Mouse (Mus musculus): ENCODE measurements around the gene Dtnb. TPM values are rescaled to one million over a fixed set of nuclear protein-coding genes. Genes with fewer than 3 reads are reported as not detected.

Gene Dtnb
- total and polyA plus RNA-seq, 2 experiments from 2014 or later: 4.7 to 25.5 TPM

GRCm38 (mm10) chr12:3827771-3828170 is 255.6 kb downstream of the Dtnb start:
- no peak for DNase-seq (ENCODE audit: low spot score)
- Histone ChIP-seq H3K36me3 (replicated peaks; ENCODE audit: control insufficient read depth, insufficient read depth, low read length) (no peaks in the 10 kb centered on the region), H3K4me2 (ENCODE audit: low read depth, low read length) (no peak overlapping the region), H3K27me3 (ENCODE audit: control insufficient read depth, insufficient read depth, low read length) (no peaks in the 10 kb centered on the region), H3K9me3 (replicated peaks; ENCODE audit: control insufficient read depth, low read length) (no peaks in the 10 kb centered on the region), H3K4me3 (ENCODE audit: low read depth, low read length) (no peak overlapping the region), H3K4me1 (ENCODE audit: control insufficient read depth, insufficient read depth) (peaks cover 44% of the 10 kb centered on the region), H3K27ac (ENCODE audit: low read depth) (no peak overlapping the region), H3K9ac (replicated peaks; ENCODE audit: low read depth, low read length) (no peak overlapping the region)
- 66% methylated on average over 5 of the region's 5 CpGs for WGBS
- 0 out of 2 replicates have a peak, but pooled peaks have one; percentile 53 for ATAC-seq (ENCODE audit: insufficient read depth, low read depth)
- TF ChIP-seq CTCF (IDR thresholded peaks at IDR 0.05; ENCODE audit: low read depth) (no peak), EP300 (IDR thresholded peaks at IDR 0.05; ENCODE audit: low read depth) (no peak)

Small RNA genes lying within 50 kb of the gene (microRNA-seq; reads per million reads assigned to microRNA genes)
- not detected for gene Gm26050

Other genes starting within 250 kb of the Dtnb start
- 4.3 and 8.3 TPM in 2 replicates for gene Kif3c, start 207.2 kb upstream of the Dtnb start, total RNA-seq (2014; rRNA removed; ENCODE audit: low replicate concordance)
- gene Kif3c, start 207.2 kb upstream of the Dtnb start, polyA plus RNA-seq (2015; fragmentation: Nextera tagmentation; extraction: Ambion mirVana): 2.4 and 2.9 TPM in 2 replicates
- 16.1 and 17.5 TPM in 2 replicates for gene Asxl2, start 145.5 kb upstream of the Dtnb start, total RNA-seq (2014; rRNA removed; ENCODE audit: low replicate concordance)
- 8.6 and 9.5 TPM in 2 replicates for gene Asxl2, start 145.5 kb upstream of the Dtnb start, polyA plus RNA-seq (2015; fragmentation: Nextera tagmentation; extraction: Ambion mirVana)
- gene Dnmt3a, start 233.6 kb downstream of the Dtnb start, total RNA-seq (2014; rRNA removed; ENCODE audit: low replicate concordance): 31.7 and 32.8 TPM in 2 replicates
- 71.5 and 76.0 TPM in 2 replicates for gene Dnmt3a, start 233.6 kb downstream of the Dtnb start, polyA plus RNA-seq (2015; fragmentation: Nextera tagmentation; extraction: Ambion mirVana)

Data from heart, postnatal 0 days (tissue).